In genomic region chr4:43442044-43442443, GRCm38 (mm10) we compare ENCODE assay signal across 8 mouse cellular contexts. TPM values are rescaled to one million over a fixed set of nuclear protein-coding genes. Genes with fewer than 3 reads are reported as not detected.
DNase-seq lines count a peak whose midpoint lies in the region; ATAC-seq and TF ChIP-seq lines count a peak whose summit lies in the region.

No protein-coding gene starts in this region.

- peaks cover 17% of the 10 kb centered on the region for H3K4me1 ChIP-seq in hindbrain, embryonic 13.5 days (replicated peaks)

- POLR2A ChIA-PET in Patski (lab: Charles Lee), result no interaction called here

- peaks cover 24% of the 10 kb centered on the region for H3K36me3 ChIP-seq in hindbrain, embryonic 13.5 days

- no peaks in the 10 kb centered on the region for H3K27me3 ChIP-seq in Patski
- no peaks in the 10 kb centered on the region for H3K27me3 ChIP-seq in hindbrain, embryonic 13.5 days

- peak; percentile 97 for DNase-seq in Patski (ENCODE audit: low read depth, low spot score)
- peak; percentile 100 for DNase-seq in cerebellum, postnatal 14 days
- peak; percentile 99 for DNase-seq in frontal cortex, postnatal 14 days (ENCODE audit: low spot score in 2 of 2)
- DNase-seq in layer of hippocampus, postnatal 25 days (ENCODE audit: extremely low spot score in 1 of 2, low spot score in 1 of 2), result peak; percentile 98
- DNase-seq in lung, postnatal 25 days (ENCODE audit: low spot score), result peak; percentile 99
- DNase-seq in retina, embryonic 14.5 days (ENCODE audit: low spot score), result peak; percentile 100
- DNase-seq in thymus, postnatal 4 days, result peak; percentile 99

- CTCF ChIA-PET in Patski (lab: Charles Lee), result interaction anchor here (1.2 kb wide), 1 partner anchor 21 kb away, joined by 5 read pairs; no protein-coding TSS in a partner anchor

- peak; percentile 93 for ATAC-seq in Patski
- peak; percentile 96 for ATAC-seq in hindbrain, embryonic 13.5 days (ENCODE audit: low FRiP score)

- peak overlapping the region; percentile 97 for H3K4me2 ChIP-seq in hindbrain, embryonic 13.5 days

- peak overlapping the region; percentile 97 for H3K27ac ChIP-seq in hindbrain, embryonic 13.5 days

- in situ Hi-C loops in Patski (cut with MboI; ENCODE audit: low pct_unique_long_range_greater_than_20kb), result loop anchor here (5.0 kb wide), 1 partner anchor 35 kb away; no protein-coding TSS in a partner anchor

- H3K4me3 ChIP-seq in hindbrain, embryonic 13.5 days, result peak overlapping the region; percentile 99

- TF ChIP-seq CTCF in Patski (IDR thresholded peaks at IDR 0.05), result no peak

- H3K9ac ChIP-seq in hindbrain, embryonic 13.5 days, result peak overlapping the region; percentile 99

- under 1% methylated on average over 33 of the region's 33 CpGs for WGBS in hindbrain, embryonic 13.5 days

- H3K9me3 ChIP-seq in hindbrain, embryonic 13.5 days, result no peaks in the 10 kb centered on the region

RNA-seq across cellular contexts. Expression of gene Tesk1, which starts 0.3 kb away (rescaled TPM):
- polyA plus RNA-seq in Patski (2021), result 50.4 TPM
- polyA plus RNA-seq in hindbrain, embryonic 13.5 days (2015; fragmentation: Nextera tagmentation; extraction: Ambion mirVana), result 8.7 and 9.7 TPM in 2 replicates
- 10 to 100 TPM; 74.1 to 77.6 TPM for total RNA-seq in layer of hippocampus, postnatal 25 days (2021)

RNA-seq across cellular contexts. Expression of gene Cd72, which starts 12.4 kb away (rescaled TPM):
- 3.3 TPM for polyA plus RNA-seq in Patski (2021)
- 3.5 and 4.7 TPM in 2 replicates for polyA plus RNA-seq in hindbrain, embryonic 13.5 days (2015; fragmentation: Nextera tagmentation; extraction: Ambion mirVana)
- total RNA-seq in layer of hippocampus, postnatal 25 days (2021), result under 1 TPM in 1 of 2 experiments, not detected in 1; 0.22 TPM

RNA-seq across cellular contexts. Expression of gene Fam166b, which starts 13.1 kb away (rescaled TPM):
- polyA plus RNA-seq in Patski (2021), result 0.17 TPM
- 0.71 and 1.4 TPM in 2 replicates for polyA plus RNA-seq in hindbrain, embryonic 13.5 days (2015; fragmentation: Nextera tagmentation; extraction: Ambion mirVana)
- total RNA-seq in layer of hippocampus, postnatal 25 days (2021), result 1 to 10 TPM in 1 of 2 experiments, under 1 TPM in 1; 0.59 to 3.1 TPM

RNA-seq across cellular contexts. Expression of gene Sit1, which starts 41.5 kb away (rescaled TPM):
- not detected for polyA plus RNA-seq in Patski (2021)
- not detected in 2 replicates for polyA plus RNA-seq in hindbrain, embryonic 13.5 days (2015; fragmentation: Nextera tagmentation; extraction: Ambion mirVana)
- total RNA-seq in layer of hippocampus, postnatal 25 days (2021), result not detected

RNA-seq across cellular contexts. Expression of gene Ccdc107, which starts 50.7 kb away (rescaled TPM):
- 42.8 TPM for polyA plus RNA-seq in Patski (2021)
- 65.1 and 69.0 TPM in 2 replicates for polyA plus RNA-seq in hindbrain, embryonic 13.5 days (2015; fragmentation: Nextera tagmentation; extraction: Ambion mirVana)
- total RNA-seq in layer of hippocampus, postnatal 25 days (2021), result 10 to 100 TPM; 23.5 to 28.1 TPM

Comparison
In these comparisons a context has a peak if more than half of its experiments do, and no peak if none do; other contexts are left out.
1. Peak in every context shown above with its lines: DNase-seq, ATAC-seq, H3K4me3 ChIP-seq and H3K27ac ChIP-seq.